Mouse (Mus musculus) layer of hippocampus, adult 11-12 months (tissue): ENCODE results near the gene Thap7.
"Not testable (repeated sequence)": the region's sequence is repeated elsewhere in the genome, so short reads cannot be mapped to it uniquely, and the experiment has no call there.

Source experiments
- DNase-seq: peaks from one replicate; pipeline ENCODE4 v3.0.0; 2022; ENCODE audit warnings: low spot score

Gene Thap7

DNA sequence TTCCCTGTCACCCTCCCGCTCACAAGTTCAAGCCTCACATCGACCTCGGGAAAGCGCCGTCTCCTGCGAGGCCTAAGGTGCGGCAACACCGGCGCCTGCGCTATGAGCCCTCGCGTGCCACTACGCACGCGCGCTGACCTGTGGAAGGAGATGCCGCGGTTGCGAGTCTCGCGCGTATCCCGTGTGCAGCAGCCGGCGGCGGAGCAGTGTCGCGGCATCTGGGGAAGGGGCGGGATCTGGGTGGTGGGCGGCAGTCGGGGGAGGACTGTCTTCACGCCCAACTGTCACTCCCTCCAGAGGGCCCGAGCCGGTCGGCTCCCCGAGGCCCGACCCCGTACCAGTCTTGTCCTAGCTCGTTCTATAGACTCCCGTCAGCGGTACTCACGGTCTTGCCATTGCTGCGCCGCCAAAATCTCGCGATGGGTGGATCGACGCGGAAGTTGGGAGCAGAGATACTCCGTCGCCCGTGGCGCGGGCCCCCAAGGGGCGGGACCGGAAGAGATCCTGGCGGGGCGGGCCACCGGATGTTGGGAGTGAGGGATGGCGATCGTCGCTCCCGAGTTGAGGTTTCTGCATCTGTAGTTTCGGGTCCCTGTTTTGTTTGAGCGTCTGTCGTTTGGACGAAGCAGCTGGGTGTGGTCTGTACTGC is at the start of gene Thap7:
Gene Thap7, minus strand, starts transcription at position 497 of the 649 bp plus-strand sequence.
- DNase-seq, result peak; percentile 95

DNA sequence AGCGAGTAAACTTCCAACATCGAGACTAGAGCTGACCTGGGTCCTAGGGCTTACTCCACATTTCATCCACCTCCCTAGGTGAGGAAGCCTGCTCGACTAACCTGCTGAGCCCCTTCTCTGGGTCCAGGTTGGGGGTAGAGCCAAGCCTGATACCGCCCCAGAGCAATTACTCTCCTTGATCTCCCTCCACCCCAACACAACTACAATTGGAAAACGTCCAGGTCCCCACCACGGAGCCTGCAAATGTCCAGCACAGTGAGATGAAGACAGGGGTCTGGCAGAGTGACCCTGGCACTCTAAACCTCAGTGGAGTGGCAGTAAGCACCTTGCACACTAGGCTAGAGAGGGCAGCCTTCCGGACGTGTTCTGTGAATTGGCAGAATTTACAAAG is 45.9 kb upstream of the Thap7 start:
- no peak for DNase-seq

DNA sequence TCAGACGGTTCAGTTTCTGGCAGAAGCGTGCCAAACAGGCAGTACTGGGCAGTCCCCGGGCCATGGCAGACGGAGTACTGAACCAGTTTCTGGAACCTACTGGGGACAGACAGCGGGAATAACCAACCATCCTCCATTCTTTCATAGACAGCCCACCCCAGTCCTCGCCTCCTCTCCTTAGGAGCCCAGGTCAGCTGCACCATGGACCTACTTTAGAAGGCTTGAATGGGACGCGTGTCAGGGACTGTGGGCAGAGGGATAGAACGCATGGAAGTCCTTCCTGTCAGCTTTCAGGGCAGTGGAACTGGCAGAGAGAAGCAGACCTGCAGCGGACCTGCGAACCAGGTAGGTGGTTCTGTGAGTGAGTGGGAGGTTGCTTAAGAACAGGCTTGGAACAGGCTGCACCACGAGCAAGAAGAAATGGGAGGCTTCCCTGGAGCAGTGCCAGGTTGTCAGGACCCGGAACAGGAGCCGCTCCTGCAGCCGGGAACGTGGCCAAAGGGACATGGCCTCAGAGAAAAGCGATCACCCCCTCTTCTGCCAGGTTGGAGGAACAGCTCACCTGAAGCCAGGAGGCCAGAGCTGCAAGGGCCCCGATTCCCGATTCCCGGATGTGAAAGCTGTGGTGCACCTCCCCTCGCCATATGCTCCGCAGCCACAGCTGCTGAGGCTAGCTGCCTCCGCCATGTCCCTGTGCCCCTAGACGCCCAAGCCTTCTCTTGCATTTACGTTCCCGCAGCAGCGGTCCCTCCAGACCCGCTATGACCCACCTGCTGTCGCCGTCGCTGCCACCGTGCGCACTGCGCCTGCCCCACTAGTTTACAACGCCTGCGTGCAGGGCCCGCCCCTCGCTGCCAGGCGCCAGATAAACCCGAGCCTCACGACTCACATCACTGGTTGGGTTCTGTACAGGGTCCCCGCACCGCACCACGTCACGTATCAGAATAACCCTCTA is 45.2 kb upstream of the Thap7 start:
- DNase-seq, result peak; percentile 73

DNA sequence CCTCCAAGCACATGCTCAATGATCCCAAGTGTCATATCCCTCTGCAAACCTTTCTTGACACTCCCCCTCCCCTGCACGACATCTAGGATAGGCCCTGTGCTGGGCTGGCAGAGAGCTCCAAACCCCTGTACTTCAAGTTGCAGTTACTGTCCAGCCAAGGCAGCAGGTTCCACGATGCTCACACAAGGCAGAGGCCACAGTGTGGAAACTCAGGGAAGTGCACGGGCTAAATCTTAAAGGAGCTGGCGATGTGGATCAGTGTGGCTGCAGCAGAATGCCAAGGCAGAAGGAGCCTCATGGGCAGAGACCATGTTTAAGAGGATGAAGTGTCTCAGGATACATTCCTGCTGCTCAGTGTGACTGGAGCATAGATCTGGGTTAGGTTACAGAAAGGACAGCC is 35.2 kb upstream of the Thap7 start:
- no peak for DNase-seq

DNA sequence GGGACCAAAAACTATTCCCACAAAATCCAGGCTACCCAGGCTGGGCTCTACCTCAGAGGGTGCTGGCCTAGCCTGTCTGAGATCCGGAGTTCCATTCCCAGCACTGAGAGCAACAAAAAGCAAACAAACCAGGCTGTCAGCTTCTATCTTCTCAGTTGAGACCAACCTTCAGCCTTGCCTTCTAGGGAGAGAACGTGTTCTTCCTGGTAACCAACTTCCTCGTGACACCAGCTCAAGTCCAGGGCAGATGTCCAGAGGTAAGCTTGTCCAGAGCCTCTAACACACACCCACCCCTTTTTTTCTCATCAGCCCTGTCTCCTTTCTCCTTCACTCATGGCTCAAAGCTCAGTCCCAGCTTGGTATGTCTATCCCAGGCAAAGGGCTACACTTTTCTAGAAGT is 33.8 kb upstream of the Thap7 start:
- DNase-seq, result no peak

DNA sequence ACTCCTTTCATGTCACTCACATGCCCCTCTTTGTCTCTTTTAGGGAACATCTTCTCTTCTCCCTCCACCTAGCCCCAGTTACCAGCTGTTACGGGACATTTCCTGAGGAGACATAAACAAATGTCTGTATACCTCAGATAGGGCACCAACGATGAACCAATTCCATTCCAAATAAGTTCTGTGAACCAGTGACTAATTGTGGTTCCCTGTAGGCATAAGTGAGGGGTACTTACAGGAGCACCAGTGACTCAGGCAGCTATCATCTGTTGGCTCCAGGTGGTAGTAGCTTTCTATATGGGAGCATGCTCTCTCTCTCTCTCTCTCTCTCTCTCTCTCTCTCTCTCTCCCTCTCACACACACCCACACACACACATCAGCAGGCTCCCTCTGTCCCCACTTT is 33.3 kb upstream of the Thap7 start:
- DNase-seq, result no peak

DNA sequence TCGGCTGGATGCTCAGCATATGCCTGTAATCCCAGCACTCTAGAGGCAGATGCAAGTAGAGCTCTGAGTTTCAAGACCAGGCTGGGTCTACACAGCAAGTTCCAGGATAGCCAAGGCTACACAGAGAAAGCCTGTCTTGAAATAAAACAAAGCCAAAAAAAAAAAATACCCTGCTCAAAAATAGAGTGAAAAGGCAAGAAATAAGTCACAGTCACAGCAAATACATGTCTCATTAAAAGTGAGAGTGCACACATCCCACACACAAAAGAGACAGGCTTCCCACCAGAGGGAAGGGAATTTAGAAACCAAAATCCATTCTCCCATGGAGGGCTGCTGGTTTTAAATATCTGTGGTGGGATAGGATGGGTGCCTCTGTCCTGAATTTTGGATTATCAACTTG is 32.6 kb upstream of the Thap7 start:
- DNase-seq, result no peak

DNA sequence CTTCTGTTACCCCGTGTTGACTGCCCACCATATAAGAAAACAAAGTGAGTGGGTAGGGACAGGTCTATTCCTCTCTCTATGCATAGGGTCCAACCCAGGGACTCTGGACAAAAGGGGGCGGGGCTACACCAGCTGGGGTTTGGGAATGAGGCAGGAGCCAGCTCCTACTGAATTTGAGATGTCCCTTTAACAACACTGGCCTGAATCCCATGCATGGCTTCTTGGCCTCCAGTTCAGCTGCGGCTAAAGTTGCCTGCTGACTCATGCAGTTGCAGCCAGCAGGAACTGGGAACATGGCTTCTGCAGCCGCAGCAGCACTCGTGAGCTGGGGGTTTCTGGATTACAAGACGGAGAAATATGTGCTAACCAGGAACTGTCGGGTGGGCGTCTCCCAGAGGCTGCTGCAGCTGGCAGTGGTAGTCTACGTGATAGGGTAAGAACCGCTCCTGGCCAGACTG is 30.8 kb upstream of the Thap7 start, which contains the start of gene P2rx6:
Gene P2rx6, plus strand, starts transcription at position 135 of the 458 bp plus-strand sequence.
- DNase-seq, result no peak

DNA sequence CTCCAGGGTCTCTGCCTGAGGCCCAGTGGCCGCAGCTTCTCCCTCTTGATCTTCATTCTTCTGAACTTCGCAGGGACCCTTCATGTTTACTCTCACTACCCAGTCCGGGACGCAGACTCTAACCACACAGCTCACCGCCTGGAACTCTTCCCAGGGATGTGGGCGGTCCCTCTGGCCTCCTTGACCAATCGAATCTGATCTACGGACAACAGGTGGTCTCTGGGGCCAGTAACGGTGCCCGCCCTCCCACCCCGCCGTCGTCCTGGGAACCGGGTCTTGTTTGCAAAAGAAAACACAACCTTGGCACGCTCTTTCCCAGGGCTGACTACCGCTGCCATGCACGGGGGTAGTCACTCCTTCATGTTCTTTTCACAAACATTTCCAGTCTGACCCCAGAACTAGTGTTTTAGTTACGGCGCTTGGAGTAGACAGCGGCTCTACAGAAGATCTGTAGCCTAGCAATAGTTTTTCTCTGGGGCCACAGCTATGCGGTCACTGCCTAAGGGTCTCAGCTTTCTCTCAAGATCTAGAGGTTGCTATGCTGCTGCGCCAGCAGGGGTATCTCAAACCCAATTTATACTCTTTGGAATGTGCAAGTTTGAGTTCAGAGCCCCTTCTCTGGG is 30.3 kb upstream of the Thap7 start, which contains the start of gene Lrrc74b:
Gene Lrrc74b, minus strand, starts transcription at position 120 of the 623 bp plus-strand sequence.
- DNase-seq, result no peak

DNA sequence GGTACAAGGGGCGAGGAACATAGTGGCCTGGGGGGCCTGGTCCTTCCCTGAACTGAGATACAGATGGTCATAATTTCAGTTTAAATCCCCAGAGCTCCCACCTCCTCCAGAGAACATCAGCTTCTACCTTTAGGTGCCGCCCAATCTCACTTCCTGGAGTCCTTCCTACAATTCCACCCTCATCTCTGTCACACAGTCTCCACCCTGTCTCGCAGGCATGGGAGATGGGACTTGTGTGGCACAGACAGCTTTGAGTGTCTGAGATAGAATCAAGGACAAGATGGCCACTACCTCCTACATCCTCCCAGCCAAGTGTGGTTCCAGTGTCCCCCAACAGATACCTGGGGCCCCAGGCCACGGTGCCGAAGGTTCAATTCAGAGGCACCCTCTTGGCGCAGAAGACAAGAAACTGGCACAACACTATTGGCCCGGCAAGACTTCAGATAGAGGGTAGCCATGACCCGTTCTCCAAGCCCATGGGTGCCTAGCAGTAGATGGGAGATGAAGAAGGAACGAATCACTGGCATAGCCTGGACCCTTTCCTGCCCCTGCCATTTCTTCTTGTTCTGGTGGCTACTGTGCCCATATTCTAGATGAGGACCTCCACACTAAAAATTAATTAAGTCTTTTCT is 28.6 kb upstream of the Thap7 start:
- DNase-seq, result no peak

DNA sequence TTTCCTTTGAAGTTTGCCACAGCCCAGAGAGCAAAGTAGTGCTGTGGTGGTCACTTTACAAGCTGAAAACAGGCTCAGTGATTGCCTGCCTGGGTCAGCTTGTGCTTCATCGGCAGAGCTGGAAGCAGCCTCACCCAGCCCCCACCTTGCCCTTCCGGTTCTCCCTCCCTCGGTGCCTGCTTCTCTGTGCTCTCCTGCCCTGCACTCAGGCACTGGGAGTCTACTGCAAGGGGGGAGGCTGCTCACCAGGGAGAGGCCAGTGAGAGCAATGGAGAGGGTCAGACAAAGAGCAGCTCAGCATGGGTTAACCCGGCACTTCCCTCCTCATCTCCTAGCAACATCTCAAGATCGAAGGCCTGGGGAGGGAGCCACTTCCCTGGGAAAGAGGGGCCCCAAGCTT is 27.9 kb upstream of the Thap7 start:
- DNase-seq, result no peak

DNA sequence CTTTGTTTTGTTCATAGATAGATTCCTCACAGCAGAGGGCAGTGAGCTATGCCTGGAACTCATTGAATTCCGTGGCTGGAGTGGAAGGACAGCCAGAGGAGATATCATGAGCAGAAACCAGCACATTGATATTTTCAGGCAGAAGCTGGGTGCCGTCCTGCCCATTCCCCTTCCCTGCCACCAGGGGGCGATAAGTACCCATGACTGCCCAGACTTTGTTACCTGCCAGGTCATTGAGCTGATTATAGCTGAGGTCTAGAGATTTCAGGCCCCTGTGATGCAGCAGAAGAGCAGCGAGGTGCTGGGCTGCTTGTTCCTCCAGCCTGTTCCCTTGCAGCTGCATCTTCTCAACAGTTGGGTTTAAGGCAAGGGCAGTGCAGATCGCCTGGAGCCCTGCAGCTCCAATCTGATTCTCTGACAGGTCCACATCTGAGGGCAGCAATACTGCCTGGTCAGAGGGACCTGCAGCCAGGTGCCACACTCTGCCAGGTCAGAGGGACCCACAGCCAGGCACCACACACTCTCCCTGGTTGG is 27.1 kb upstream of the Thap7 start:
- peak; percentile 74 for DNase-seq

DNA sequence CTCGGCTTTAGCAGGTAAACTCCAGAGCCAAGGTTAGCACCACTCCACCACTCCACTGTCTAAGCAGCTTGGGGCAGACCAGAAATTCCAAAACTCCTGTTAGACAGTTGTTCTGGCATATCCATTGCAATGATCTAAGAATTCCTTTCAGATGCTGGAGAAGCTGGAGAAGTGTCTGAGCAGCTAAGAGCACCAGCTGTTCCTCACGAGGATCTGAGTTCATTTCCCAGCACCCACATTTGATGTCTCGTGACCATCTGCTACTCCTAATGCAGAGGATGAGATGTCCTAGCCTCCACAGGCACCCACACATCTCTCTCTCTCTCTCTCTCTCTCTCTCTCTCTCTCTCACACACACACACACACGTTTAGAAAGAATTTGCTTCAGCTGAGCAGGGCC is 26.0 kb upstream of the Thap7 start:
- no peak for DNase-seq

DNA sequence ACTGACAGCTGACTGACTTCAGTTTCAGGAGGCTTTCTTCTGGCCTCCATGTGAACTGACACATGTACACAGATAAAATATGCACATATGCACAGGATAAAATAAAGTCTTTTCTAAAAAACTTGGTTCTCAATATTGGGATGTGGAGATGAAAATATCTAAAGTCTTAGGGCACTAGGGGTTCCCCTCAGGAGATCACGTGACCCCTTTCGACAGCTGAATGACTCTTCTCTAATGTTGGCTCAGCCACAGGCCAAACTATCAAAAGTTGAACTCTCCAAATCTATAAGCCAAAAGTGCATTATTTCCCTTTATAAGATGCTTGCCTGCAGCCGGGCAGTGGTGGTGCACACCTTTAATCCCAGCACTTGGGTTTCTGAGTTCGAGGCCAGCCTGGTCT is 25.2 kb upstream of the Thap7 start:
- no peak for DNase-seq

DNA sequence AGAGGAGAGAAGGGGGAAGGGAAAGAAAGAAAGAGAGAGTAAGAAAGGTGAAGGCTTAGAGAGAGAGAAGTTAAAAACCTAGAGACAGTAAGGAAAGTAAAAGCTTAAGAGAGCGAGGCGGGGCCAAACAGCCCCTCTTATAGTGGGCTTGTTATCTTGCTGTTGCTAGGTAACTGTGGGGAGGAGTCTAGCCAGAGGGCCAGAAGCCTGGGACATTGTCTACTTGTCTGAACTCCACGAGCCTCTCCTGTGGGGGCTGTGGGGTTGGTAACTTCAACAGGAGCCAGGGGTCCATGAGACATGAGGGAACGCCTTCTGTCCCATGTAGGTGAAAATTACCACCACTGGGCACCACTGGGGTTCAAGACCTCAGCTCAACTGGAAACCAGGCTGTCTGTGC is 23.8 kb upstream of the Thap7 start:
- not testable (repeated sequence) for DNase-seq

DNA sequence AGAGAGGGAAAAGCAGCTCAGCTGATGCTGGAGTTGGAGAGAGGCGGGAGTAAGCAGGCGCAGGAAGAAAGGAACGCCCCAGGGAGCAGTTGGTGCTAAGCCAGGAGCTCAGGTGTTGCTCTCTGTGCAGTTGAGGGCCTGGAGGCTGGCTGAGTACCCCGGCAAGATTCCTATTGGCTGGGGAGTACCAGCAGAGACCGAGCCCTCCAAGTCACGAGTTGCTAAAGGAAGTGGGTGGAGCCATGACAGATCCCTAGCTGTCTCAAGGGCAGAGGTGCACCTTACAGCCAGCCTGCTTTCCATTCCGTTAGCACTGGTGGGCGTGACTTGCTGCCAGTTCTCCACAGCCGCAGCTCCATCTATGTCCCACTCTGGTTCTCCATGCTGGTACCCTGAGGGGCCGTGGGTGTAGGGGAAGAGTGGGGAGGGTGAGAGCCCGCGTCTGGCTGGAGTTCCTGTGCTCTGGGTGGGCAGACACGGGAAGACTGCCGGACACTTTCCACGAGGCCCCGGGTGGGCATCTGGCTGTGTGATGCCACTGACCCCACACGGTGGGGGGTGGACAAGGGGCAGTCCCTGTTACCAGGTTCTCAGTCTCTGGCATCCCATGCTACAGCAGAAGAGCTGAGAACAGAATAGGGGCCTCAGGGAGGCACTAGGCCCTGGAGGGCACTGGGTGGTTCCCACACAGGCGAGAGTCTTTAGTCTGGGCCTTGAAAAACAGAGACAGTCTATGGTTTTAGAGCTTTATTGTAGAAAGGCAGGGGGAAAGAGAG is 23.2 kb upstream of the Thap7 start:
- DNase-seq, result no peak

DNA sequence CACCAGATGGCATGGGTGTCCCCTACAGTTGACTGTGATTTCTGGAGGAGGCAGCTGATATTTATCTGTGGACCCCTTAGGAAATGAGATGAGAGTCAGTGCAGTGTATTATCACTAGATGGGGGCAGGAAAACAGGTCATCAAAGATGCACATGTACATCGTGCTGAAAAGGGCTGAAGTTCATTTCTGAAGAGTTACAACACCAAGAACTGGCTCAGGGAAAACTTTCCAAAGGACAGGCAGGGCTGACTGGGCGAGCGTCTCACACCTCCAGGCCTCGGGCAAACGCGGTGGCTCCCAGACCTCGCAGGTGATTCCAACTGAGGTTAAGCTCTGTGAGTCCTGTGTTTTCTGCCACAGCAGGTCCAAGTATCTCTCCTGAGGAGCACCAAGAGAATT is 21.9 kb upstream of the Thap7 start:
- DNase-seq, result no peak

DNA sequence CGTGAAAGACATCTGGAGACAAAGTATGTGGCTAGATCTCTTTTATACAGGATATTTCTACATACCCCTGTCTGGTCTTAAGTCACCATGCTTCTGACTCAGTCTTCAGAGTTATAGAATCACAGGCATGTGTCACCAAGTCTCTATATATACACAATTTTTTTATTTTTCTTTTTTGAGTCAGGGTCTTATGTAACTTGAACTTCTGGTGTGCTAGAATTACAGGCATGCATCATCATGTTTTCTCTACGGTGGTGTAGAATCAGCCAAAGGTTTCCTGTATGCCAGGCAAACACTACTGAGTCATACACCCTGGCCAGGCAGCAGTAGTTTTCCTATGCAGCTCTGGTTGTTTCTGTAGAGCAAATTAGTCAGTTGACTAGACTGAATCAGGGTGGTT is 11.7 kb upstream of the Thap7 start:
- DNase-seq, result no peak

DNA sequence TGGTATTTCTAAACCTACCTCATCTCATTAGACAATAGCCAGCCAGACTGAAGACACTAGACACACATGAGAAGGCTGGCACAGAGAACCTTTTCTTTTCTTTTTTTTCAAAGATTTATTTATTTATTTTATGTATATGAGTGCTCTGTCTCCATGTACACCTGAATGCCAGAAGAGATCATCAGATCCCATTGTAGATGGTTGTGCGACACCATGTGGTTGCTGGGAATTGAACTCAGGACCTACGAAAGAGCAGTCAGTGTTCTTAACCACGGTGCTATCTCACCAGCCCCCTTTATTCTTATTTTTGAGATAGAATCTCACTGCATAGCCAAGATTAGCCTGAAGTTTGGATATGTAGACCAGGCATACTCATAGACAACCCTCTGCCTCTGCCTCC is 5.6 kb upstream of the Thap7 start:
- no peak for DNase-seq

DNA sequence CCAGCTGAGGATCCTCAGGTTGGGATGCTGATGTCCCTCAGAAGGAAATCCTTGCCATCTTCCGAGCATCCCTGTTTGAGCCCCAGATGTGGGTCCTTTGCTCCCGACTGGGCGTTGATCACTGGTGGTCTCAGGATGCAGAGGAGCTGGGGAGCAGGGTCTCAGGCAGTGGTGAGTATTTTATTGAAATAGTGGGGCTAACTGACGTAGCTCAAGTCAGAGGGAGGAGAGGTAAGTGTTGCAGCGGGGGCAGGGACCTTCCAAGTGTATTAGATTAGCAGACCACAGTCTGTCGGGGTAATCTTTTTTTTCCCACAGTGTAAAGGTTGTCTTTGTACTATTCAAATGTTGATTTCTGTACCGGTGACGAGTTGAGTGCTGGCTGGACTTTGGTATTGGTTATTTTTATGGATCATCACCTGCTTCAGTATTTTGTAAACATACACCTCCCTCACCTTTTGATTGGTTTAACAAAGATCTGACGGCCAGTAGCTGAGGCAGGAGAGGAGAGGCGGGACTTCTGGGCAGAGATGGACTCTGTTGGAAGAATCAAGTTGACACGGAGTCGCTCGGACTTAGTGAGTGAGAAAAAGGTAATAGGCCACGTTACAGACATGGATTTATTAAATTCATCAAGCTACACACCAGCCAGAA is 1.9 kb upstream of the Thap7 start:
- DNase-seq, result no peak

DNA sequence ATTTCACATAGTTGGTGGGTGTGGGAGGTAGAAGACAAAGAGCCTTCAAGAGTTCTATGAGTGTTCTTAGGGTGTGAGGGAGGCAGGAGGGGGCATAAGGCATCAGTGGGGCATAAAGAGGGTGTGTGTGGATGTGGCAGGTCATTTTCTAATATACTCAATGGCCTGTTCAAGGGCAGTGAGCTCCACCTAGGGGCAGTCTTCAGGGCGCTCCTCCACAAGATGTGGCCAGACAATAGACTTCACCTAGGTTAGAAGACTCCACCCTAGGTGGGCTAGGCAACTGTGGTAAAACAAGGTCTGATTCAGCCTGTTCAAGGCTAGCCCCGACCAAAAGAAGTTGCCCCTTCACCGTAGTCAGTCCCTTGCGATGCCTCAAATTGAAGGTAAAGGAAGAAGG is 1.3 kb upstream of the Thap7 start:
- no peak for DNase-seq
